Comparison of ENCODE assay signal across 16 mouse cellular contexts in the genomic region with DNA sequence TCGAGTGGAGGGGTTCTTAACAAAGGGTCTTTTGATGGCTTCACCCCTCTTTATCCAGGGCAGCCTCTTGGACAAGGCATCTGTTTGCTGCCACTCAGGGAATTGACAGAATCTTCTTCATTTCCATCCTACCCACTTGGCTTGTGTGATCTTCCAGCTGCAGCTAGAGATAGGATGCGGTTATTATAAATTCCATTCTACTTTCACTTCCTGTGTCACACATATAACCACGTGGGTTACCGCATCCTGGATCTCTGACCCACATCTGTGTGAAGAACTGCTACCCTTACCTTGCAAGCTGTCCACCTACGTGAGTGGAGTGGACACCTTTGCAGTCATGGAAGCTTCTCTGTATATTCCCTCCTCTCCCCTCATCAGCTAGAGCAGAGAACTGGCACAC.
DNase-seq lines count a peak whose midpoint lies in the region; ATAC-seq and TF ChIP-seq lines count a peak whose summit lies in the region.
"Had no signal": no experiment of that assay in that cellular context is flagged by ENCODE, and none has a peak within 500 bp of the region (broad histone marks: within the 10 kb centered on the region; RNA-seq: fewer than 3 reads in every experiment).

No protein-coding gene starts in this region.

- no peaks in the 10 kb centered on the region for H3K79me2 ChIP-seq in CH12.LX (replicated peaks; ENCODE audit: control insufficient read depth, extremely low read depth, insufficient read depth, poor library complexity, severe bottlenecking)

- ATAC-seq in megakaryocyte progenitor cell, adult 5-6 weeks (replicated peaks; ENCODE audit: poor library complexity) = peak; percentile 58
- no peak for ATAC-seq in kidney, embryonic 16.5 days (ENCODE audit: low FRiP score, low TSS enrichment)
- ATAC-seq: midbrain, embryonic 15.5 days had no signal

- H3K27ac ChIP-seq in CH12.LX (ENCODE audit: insufficient read depth, low read depth) = no peak overlapping the region
- H3K27ac ChIP-seq in kidney, embryonic 16.5 days (ENCODE audit: low read length) = no peak overlapping the region
- H3K27ac ChIP-seq: limb, embryonic 10.5 days; midbrain, embryonic 15.5 days; neural tube, embryonic 12.5 days; stomach, postnatal 0 days had no signal

- H3K9ac ChIP-seq in CH12.LX (ENCODE audit: insufficient read depth, low read depth) = no peak overlapping the region
- no peak overlapping the region for H3K9ac ChIP-seq in kidney, embryonic 16.5 days (replicated peaks; ENCODE audit: low read length)
- H3K9ac ChIP-seq: lung, embryonic 14.5 days; midbrain, embryonic 15.5 days; neural tube, embryonic 12.5 days had no signal

- H3K9me3 ChIP-seq in CH12.LX (replicated peaks; ENCODE audit: low read length) = no peaks in the 10 kb centered on the region
- H3K9me3 ChIP-seq in kidney, embryonic 16.5 days (ENCODE audit: low read length) = no peaks in the 10 kb centered on the region
- H3K9me3 ChIP-seq: limb, embryonic 10.5 days; midbrain, embryonic 15.5 days; neural tube, embryonic 12.5 days had no signal

- TF ChIP-seq CTCF in CH12.LX (conservative IDR thresholded peaks at IDR 0.05 in 1 of 2, IDR thresholded peaks at IDR 0.05 in 1 of 2; ENCODE audit: low read depth in 2 of 2, low read length in 2 of 2) = no peak

- no peak for TF ChIP-seq RAD21 in CH12.LX (IDR thresholded peaks at IDR 0.05; ENCODE audit: low read depth, low read length)

- H3K27me3 ChIP-seq in CH12.LX (replicated peaks) = no peaks in the 10 kb centered on the region
- H3K27me3 ChIP-seq in kidney, embryonic 16.5 days (ENCODE audit: insufficient read depth, low read length) = no peaks in the 10 kb centered on the region
- H3K27me3 ChIP-seq: midbrain, embryonic 15.5 days; neural tube, embryonic 12.5 days had no signal

- no peaks in the 10 kb centered on the region for H3K36me3 ChIP-seq in CH12.LX (replicated peaks in 1 of 2; ENCODE audit: control insufficient read depth in 1 of 2, insufficient read depth in 1 of 2, low read length in 1 of 2)
- H3K36me3 ChIP-seq in kidney, embryonic 16.5 days (ENCODE audit: insufficient read depth, low read length) = no peaks in the 10 kb centered on the region
- H3K36me3 ChIP-seq: limb, embryonic 10.5 days; midbrain, embryonic 15.5 days; neural tube, embryonic 12.5 days had no signal

- dilution Hi-C loops in CH12.LX (cut with MboI; ENCODE audit: extremely low pct_ligation_motif_present, extremely low pct_unique_long_range_greater_than_20kb, low sequenced_read_pairs) = no loop called here

- in situ Hi-C loops in CH12.LX (cut with MboI; ENCODE audit: low pct_ligation_motif_present, low pct_unique_long_range_greater_than_20kb, low sequenced_read_pairs) = loop anchor here (25.0 kb wide), 1 partner anchor 677 kb away; no protein-coding TSS in a partner anchor

- H3K4me2 ChIP-seq in CH12.LX (ENCODE audit: insufficient read depth, low read depth, poor library complexity, severe bottlenecking) = no peak overlapping the region
- no peak overlapping the region for H3K4me2 ChIP-seq in kidney, embryonic 16.5 days (replicated peaks; ENCODE audit: low read depth, low read length)
- H3K4me2 ChIP-seq: liver, embryonic 11.5 days; lung, embryonic 14.5 days; midbrain, embryonic 15.5 days; neural tube, embryonic 12.5 days had no signal

- TF ChIP-seq POLR2A in CH12.LX (IDR thresholded peaks at IDR 0.05; ENCODE audit: low read depth, low read length) = no peak

- no peak overlapping the region for H3K4me3 ChIP-seq in CH12.LX (replicated peaks in 1 of 3; ENCODE audit: low read depth in 2 of 3, low read length in 2 of 3, poor library complexity in 1 of 3)
- H3K4me3 ChIP-seq in kidney, embryonic 16.5 days (ENCODE audit: low read length) = no peak overlapping the region
- H3K4me3 ChIP-seq: limb, embryonic 10.5 days; midbrain, embryonic 15.5 days; neural tube, embryonic 12.5 days had no signal

- WGBS in kidney, embryonic 16.5 days = 66% methylated on average over 5 of the region's 5 CpGs

- DNase-seq in A20 (ENCODE audit: low read depth, low spot score) = peak; percentile 24
- peak; percentile 8 for DNase-seq in CH12.LX (ENCODE audit: extremely low read depth)
- DNase-seq in thymus, postnatal 10 days (ENCODE audit: low spot score in 2 of 2) = peak; percentile 45 to 59
- DNase-seq in adrenal gland, postnatal 36 days = no peak
- DNase-seq in adrenal gland, adult 2 months = no peak
- DNase-seq: cerebellum, adult 9-10 months; kidney, adult 8-10 months; lung, embryonic 14.5 days; spleen, adult 18-20 months had no signal

- H3K4me1 ChIP-seq in CH12.LX (ENCODE audit: control insufficient read depth in 1 of 2, insufficient read depth in 2 of 2) = peaks cover 2 to 4% of the 10 kb centered on the region in 2 experiments; a peak in 2 of 4 replicates
- no peaks in the 10 kb centered on the region for H3K4me1 ChIP-seq in kidney, embryonic 16.5 days (ENCODE audit: insufficient read depth, low read length)
- H3K4me1 ChIP-seq: midbrain, embryonic 15.5 days; neural tube, embryonic 12.5 days had no signal

- no peak for TF ChIP-seq EP300 in CH12.LX (IDR thresholded peaks at IDR 0.05; ENCODE audit: low read length)

TF ChIP-seq in CH12.LX, 34 proteins besides CTCF, POLR2A, EP300 and RAD21:
- TF ChIP-seq JUND (conservative IDR thresholded peaks at IDR 0.05; ENCODE audit: low read depth, low read length) (no peak), POLR2AphosphoS2 (IDR thresholded peaks at IDR 0.05; ENCODE audit: low read depth, low read length) (no peak), MEF2A (IDR thresholded peaks at IDR 0.05; ENCODE audit: borderline replicate concordance, low read depth, low read length) (no peak), USF1 (IDR thresholded peaks at IDR 0.05; ENCODE audit: low read depth, low read length) (no peak), MAX (IDR thresholded peaks at IDR 0.05; ENCODE audit: low read length) (no peak)

Comparison
In these comparisons a context has a peak if more than half of its experiments do, and no peak if none do; other contexts are left out.
1. DNase-seq: peak in A20 (single experiment), CH12.LX (single experiment) and thymus, postnatal 10 days (2 of 2); none in adrenal gland, postnatal 36 days (0 of 2) and adrenal gland, adult 2 months (single experiment).